Mouse (Mus musculus) testis, adult 2 months (tissue): ENCODE measurements around the gene Foxn3. TPM values are rescaled to one million over a fixed set of nuclear protein-coding genes. Genes with fewer than 3 reads are reported as not detected.

Experiments used
- H3K27ac ChIP-seq: fragments of 200-500 bp; 2 replicates; pipeline ENCODE4 v1.5.1; 2012; ENCODE audit warnings: low read depth, low read length; ENCODE audit not compliant: control insufficient read depth, insufficient read depth
- H3K27me3 ChIP-seq: fragments of 200-500 bp; 2 replicates; pipeline ENCODE4 v1.6.1; 2012; ENCODE audit warnings: mild to moderate bottlenecking, low read length, moderate library complexity; ENCODE audit not compliant: control insufficient read depth, insufficient read depth
- H3K36me3 ChIP-seq: fragments of 200-500 bp; 2 replicates; pipeline ENCODE4 v1.6.1; 2012; ENCODE audit warnings: mild to moderate bottlenecking, low read length; ENCODE audit not compliant: control insufficient read depth, insufficient read depth
- H3K4me1 ChIP-seq: fragments of 200-500 bp; 2 replicates; pipeline ENCODE4 v1.6.1; 2012; ENCODE audit warnings: low read length; ENCODE audit not compliant: control insufficient read depth, insufficient read depth
- H3K4me3 ChIP-seq: fragments of 200-500 bp; 2 replicates; pipeline ENCODE4 v1.5.1; 2012; ENCODE audit warnings: low read depth, mild to moderate bottlenecking, low read length, moderate library complexity, mixed read lengths; ENCODE audit not compliant: control insufficient read depth
- CTCF ChIP-seq: fragments of 200-500 bp; IDR thresholded peaks from 2 replicates; pipeline ENCODE4 v1.5.1; 2012; ENCODE audit warnings: low read depth, mild to moderate bottlenecking, inconsistent platforms, low read length, moderate library complexity; ENCODE audit not compliant: control insufficient read depth, insufficient read depth, insufficient replicate concordance
- POLR2A ChIP-seq: fragments of 200-500 bp; IDR thresholded peaks from 2 replicates; pipeline ENCODE4 v1.6.1; 2012; ENCODE audit warnings: low read depth, mild to moderate bottlenecking, inconsistent platforms, low read length, moderate library complexity; ENCODE audit not compliant: control insufficient read depth
- polyA plus RNA-seq: library from polyadenylated mRNA; depleted of rRNA; stranded (reverse); fragments of >200 nt; gene quantifications from 2 replicates; pipeline ENCODE4 v1.2.3, GENCODE M21; 2012

Foxn3 gene
- polyA plus RNA-seq, 1 experiment, result 7.3 TPM

DNA sequence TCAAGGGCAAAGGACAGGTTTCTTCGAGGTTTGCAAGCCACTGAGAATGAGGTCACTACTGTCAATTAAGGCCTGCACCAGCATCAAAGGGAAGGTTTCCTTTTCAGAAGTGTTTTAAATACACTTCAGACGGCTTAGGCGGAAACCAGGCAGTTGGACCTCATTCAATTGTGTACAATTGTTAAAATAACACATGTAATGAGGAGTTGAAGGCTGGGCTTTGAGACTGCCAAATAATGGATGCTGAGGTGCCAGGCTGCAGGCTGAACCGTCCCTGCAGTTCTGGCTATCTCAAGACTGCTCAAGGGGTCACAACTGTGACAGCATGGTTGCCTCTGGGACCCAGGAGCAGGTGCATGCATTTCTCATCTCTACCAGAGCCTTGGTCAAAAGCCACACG lies 89.2 kb downstream of the Foxn3 start:
- Histone ChIP-seq H3K36me3 (no peaks in the 10 kb centered on the region), H3K27me3 (no peaks in the 10 kb centered on the region), H3K4me3 (no peak overlapping the region), H3K27ac (no peak overlapping the region), H3K4me1 (no peaks in the 10 kb centered on the region)
- TF ChIP-seq CTCF (no peak), POLR2A (no peak)

DNA sequence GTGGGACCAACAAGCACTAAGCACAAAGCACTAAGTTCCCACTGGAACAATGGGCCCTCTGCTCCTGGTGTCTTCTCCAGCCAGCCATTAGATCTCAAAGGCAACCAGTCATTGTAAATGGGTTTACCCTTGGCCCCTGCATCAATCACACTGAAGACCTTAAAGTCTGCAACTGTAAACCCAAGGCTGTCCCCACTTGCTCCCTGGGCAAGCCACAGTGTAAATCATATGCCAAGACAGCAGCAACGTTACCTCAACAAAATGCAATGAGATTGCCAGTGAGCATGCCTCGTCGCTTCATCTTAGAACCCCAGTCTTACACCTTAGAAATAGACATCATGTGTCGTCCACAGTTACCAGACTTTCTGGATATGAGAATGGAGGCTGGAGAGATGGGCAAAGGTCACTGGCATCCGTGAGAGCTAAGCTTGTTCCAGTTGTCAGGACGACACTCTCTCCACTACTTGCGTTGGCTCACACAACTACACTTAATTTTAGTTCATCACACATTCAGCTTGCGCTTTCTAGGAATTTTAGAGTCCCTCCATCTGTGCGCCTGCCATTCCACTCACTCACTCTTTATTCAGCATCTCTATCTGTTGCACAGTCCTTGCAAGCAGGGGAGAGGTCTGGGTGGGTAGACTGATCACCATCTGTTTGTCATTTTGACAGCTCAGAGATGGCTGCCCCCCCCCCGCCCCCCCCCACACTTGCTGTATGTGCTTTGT lies 89.8 kb downstream of the Foxn3 start:
- no peak overlapping the region for H3K27ac ChIP-seq
- no peaks in the 10 kb centered on the region for H3K36me3 ChIP-seq
- no peak overlapping the region for H3K4me3 ChIP-seq
- no peak for TF ChIP-seq CTCF
- H3K4me1 ChIP-seq, result no peaks in the 10 kb centered on the region
- no peaks in the 10 kb centered on the region for H3K27me3 ChIP-seq

DNA sequence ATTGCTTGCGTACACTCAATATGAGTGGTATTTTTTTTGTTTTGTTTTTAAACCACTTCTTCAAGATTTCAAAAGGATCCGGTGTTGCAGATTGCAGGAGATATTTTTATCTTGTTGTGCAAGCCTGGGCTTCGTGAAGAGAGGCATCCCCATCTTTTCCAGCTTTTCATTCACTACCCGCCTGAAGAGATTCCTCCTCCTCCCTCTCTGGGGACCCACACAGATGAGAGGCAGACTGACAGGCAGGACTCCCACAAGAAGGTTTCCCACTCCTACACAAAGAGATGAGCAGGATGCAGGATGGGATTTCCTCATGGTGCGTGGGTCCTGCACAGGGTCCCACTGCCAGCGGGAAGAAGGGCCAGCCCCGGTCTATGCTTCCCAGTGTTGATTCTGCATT lies 92.0 kb downstream of the Foxn3 start:
- Histone ChIP-seq H3K27ac (no peak overlapping the region), H3K4me1 (no peaks in the 10 kb centered on the region), H3K27me3 (no peaks in the 10 kb centered on the region), H3K4me3 (no peak overlapping the region), H3K36me3 (no peaks in the 10 kb centered on the region)
- no peak for TF ChIP-seq CTCF
- TF ChIP-seq POLR2A, result no peak

DNA sequence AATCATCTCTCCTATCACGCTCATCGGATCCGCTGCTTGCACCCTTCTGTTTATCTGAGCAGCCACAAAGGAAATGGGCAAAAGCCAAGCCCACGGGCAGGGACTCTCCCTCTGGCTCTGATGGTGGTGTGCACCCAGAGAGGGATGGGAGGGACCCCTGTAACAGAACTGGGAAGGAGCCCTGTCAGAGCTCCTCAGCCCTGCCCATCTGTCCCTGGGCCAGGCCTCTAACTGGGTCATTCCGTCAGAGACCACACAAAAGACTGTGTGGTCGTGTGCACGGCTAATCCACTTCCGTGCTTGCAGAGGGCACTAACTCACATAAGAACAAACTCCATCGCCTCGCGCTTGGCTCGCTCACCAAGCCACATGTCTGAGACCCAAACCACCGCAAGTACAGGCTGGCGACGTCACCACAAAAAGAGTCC lies 95.5 kb downstream of the Foxn3 start:
- no peak for TF ChIP-seq CTCF
- TF ChIP-seq POLR2A, result no peak
- no peaks in the 10 kb centered on the region for H3K36me3 ChIP-seq
- H3K27ac ChIP-seq, result no peak overlapping the region
- no peaks in the 10 kb centered on the region for H3K4me1 ChIP-seq
- no peak overlapping the region for H3K4me3 ChIP-seq
- no peaks in the 10 kb centered on the region for H3K27me3 ChIP-seq

DNA sequence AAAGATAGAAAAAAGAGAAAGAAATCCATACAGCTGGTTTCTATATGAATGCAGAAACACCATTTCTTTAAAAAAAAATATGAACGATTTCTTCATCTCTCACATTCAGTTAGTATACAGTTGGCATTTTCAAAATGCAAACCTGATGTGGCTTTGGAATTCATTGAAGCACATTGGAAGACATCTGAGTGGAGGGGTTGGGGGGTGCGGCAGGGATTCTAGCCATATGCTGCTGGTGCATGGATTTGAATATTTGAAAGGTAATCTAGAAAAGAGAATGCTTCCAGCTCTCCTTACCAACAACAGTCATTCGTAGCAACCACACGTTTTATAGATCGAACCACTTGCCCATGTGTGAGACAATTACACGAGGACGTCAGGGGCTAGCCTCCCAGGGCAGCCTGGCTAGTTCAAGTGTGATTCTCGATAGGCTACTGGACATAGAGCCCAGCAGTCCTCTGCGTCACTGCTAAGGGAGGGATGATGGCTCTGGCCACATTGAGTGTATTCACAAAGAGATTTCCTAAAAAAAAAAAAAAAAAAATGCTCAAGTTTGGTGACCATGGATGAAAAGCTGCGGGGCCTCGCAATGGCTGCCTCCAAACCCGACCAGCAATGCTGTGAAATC lies 96.0 kb downstream of the Foxn3 start:
- no peaks in the 10 kb centered on the region for H3K4me1 ChIP-seq
- no peaks in the 10 kb centered on the region for H3K27me3 ChIP-seq
- no peak overlapping the region for H3K4me3 ChIP-seq
- TF ChIP-seq CTCF (no peak), POLR2A (no peak)
- H3K27ac ChIP-seq, result no peak overlapping the region
- H3K36me3 ChIP-seq, result no peaks in the 10 kb centered on the region

DNA sequence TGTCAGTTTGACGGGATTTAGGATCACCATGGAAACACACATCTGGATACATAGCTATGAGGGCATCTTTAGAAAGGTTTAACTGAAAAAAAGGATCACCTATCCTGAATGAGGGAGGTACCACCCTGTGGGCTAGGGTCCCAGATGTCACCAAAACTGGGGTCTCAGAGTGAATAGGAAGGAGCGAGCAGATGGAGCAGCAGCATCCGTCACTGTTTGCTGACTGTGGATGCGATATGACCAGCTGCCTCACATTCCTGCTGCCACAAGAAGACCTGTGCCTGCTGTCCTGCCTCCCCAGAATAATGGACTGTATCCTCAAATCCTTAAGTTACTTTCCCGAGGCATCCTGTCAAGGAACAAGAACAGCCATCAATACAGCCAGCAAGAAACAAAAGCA lies 97.0 kb downstream of the Foxn3 start:
- H3K27ac ChIP-seq, result no peak overlapping the region
- no peak for TF ChIP-seq CTCF
- TF ChIP-seq POLR2A, result no peak

DNA sequence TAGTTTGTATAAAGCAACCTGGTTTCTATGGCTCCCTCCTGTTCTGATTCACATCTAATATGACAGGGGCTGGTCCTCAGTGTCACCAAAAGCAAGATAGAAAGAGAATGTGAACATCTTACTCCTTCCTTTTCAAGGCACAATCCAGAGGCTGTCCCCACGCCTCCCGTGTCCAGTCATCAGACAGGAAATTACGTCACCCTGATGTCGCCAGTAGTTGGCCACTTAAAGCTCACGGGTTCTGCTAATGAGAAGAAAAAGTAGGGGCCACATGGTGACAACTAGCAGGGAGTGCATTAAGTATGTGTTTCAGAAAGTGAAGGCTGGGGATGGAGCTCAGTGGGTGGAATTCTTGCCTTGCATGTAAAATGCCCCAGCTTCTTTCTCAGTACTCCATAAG lies 99.1 kb downstream of the Foxn3 start:
- Histone ChIP-seq H3K4me3 (no peak overlapping the region), H3K27me3 (no peaks in the 10 kb centered on the region), H3K27ac (no peak overlapping the region), H3K36me3 (no peaks in the 10 kb centered on the region), H3K4me1 (no peaks in the 10 kb centered on the region)
- TF ChIP-seq CTCF, result no peak

More for the DNA sequence above, 97.0 kb downstream of the Foxn3 start:
- no peak overlapping the region for H3K4me3 ChIP-seq
- H3K27me3 ChIP-seq, result no peaks in the 10 kb centered on the region
- H3K4me1 ChIP-seq, result no peaks in the 10 kb centered on the region
- no peaks in the 10 kb centered on the region for H3K36me3 ChIP-seq

DNA sequence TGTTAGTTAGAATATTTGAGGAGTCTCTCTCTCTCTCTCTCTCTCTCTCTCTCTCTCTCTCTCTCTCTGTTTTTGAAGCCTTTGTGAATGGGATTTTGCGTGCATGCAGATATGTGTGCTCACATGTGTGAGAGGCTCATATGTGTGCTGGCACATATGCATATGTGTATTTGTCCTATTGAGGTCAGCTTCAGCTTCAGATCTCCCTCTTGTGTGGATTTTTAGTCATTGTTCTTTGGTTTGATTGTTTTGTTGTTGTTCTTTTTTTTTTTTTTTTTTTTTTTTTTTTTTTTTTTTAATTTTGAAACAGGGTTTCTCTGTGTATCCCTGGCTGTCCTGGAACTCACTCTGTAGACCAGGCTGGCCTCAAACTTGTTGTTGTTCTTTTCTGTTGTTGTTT lies 100.5 kb downstream of the Foxn3 start:
- Histone ChIP-seq H3K36me3 (no peaks in the 10 kb centered on the region), H3K4me1 (no peaks in the 10 kb centered on the region), H3K27ac (no peak overlapping the region), H3K4me3 (no peak overlapping the region), H3K27me3 (no peaks in the 10 kb centered on the region)
- TF ChIP-seq POLR2A (no peak), CTCF (no peak)
